Mouse (Mus musculus) heart, postnatal 25 days (tissue): ENCODE data around the gene Wdr93. TPM values are rescaled to one million over a fixed set of nuclear protein-coding genes. Genes with fewer than 3 reads are reported as not detected.

Experiments
- total RNA-seq, 2 experiments: library from RNA; stranded (reverse); gene quantifications; 2 replicates each; pipeline ENCODE4 v1.2.3; 2021

Gene Wdr93
- total RNA-seq, 2 experiments from 2014 or later: 0.21 TPM; not detected in 1

Other genes starting within 250 kb of the Wdr93 start
- gene Rhcg, start 125.5 kb upstream of the Wdr93 start, total RNA-seq: not detected
- gene Ticrr, start 83.0 kb upstream of the Wdr93 start, total RNA-seq: under 1 TPM; 0.13 to 0.22 TPM
- gene Kif7, start 27.4 kb upstream of the Wdr93 start, total RNA-seq: 1 to 10 TPM; 1.7 to 1.8 TPM
- gene Plin1, start 10.3 kb upstream of the Wdr93 start, total RNA-seq: 10 to 100 TPM in 1 of 2 experiments, 1 to 10 TPM in 1; 5.2 to 10.6 TPM
- 10 to 100 TPM; 13.2 to 15.2 TPM for gene Pex11a, start within 50 bp of the Wdr93 start, total RNA-seq
- gene Mesp1, start 50.6 kb downstream of the Wdr93 start, total RNA-seq: not detected
- gene Mesp2, start 67.6 kb downstream of the Wdr93 start, total RNA-seq: under 1 TPM in 1 of 2 experiments, not detected in 1; 0.17 TPM
- gene Anpep, start 117.9 kb downstream of the Wdr93 start, total RNA-seq: 10 to 100 TPM; 13.7 to 17.4 TPM
- 10 to 100 TPM; 19.2 to 21.5 TPM for gene Ap3s2, start 177.5 kb downstream of the Wdr93 start, total RNA-seq
- gene Arpin, start 192.2 kb downstream of the Wdr93 start, total RNA-seq: 10 to 100 TPM; 11.4 to 11.7 TPM